8 mouse cellular contexts compared by ENCODE assay signal in genomic region chr8:107292119-107292927, GRCm38 (mm10). TPM values are rescaled to one million over a fixed set of nuclear protein-coding genes. Genes with fewer than 3 reads are reported as not detected.
DNase-seq lines count a peak whose midpoint lies in the region; ATAC-seq and TF ChIP-seq lines count a peak whose summit lies in the region.

No protein-coding gene starts in this region.

- DNase-seq in gastrocnemius, adult 2 months, result no peak
- no peak for DNase-seq in gastrocnemius, postnatal 36 days
- DNase-seq in 416B (ENCODE audit: low read depth), result peak; percentile 28
- no peak for DNase-seq in embryonic facial prominence, embryonic 11.5 days (ENCODE audit: low spot score)
- DNase-seq in right cerebral cortex, postnatal 4 days, result no peak
- no peak for DNase-seq in layer of hippocampus, adult 9-10 months (ENCODE audit: low spot score)

- H3K36me3 ChIP-seq in embryonic facial prominence, embryonic 11.5 days (replicated peaks; ENCODE audit: control insufficient read depth, insufficient read depth, low read depth, low read length), result no peaks in the 10 kb centered on the region
- no peaks in the 10 kb centered on the region for H3K36me3 ChIP-seq in intestine, postnatal 0 days (ENCODE audit: control insufficient read depth, insufficient read depth)
- H3K36me3 ChIP-seq in neural tube, embryonic 13.5 days, result no peaks in the 10 kb centered on the region

- H3K27me3 ChIP-seq in embryonic facial prominence, embryonic 11.5 days (ENCODE audit: control insufficient read depth, insufficient read depth, low read length), result no peaks in the 10 kb centered on the region
- H3K27me3 ChIP-seq in intestine, postnatal 0 days (replicated peaks; ENCODE audit: control insufficient read depth, insufficient read depth, low read length), result no peaks in the 10 kb centered on the region
- H3K27me3 ChIP-seq in neural tube, embryonic 13.5 days, result no peaks in the 10 kb centered on the region

- peak overlapping the region; percentile 37 for H3K9ac ChIP-seq in embryonic facial prominence, embryonic 11.5 days (replicated peaks; ENCODE audit: low read length)
- H3K9ac ChIP-seq in intestine, postnatal 0 days (ENCODE audit: low read depth, low read length), result peak overlapping the region; percentile 99
- peak overlapping the region; percentile 95 for H3K9ac ChIP-seq in neural tube, embryonic 13.5 days

- H3K4me1 ChIP-seq in embryonic facial prominence, embryonic 11.5 days (ENCODE audit: control insufficient read depth, insufficient read depth, low read length), result no peaks in the 10 kb centered on the region
- no peaks in the 10 kb centered on the region for H3K4me1 ChIP-seq in intestine, postnatal 0 days (replicated peaks; ENCODE audit: control insufficient read depth, insufficient read depth, low read length)
- peaks cover 30% of the 10 kb centered on the region for H3K4me1 ChIP-seq in neural tube, embryonic 13.5 days (replicated peaks)

- peak overlapping the region; percentile 41; the same call in 1 of the 2 replicates for H3K4me2 ChIP-seq in embryonic facial prominence, embryonic 11.5 days (ENCODE audit: low read depth, low read length)
- peak overlapping the region; percentile 59 for H3K4me2 ChIP-seq in intestine, postnatal 0 days (replicated peaks; ENCODE audit: low read depth)
- H3K4me2 ChIP-seq in neural tube, embryonic 13.5 days, result peak overlapping the region; percentile 67

- H3K4me3 ChIP-seq in gastrocnemius, adult 2 months, result peak overlapping the region; percentile 85
- H3K4me3 ChIP-seq in embryonic facial prominence, embryonic 11.5 days (ENCODE audit: low read depth, low read length), result peak overlapping the region; percentile 95
- peak overlapping the region; percentile 98 for H3K4me3 ChIP-seq in intestine, postnatal 0 days (ENCODE audit: low read depth, low read length)
- peak overlapping the region; percentile 95 for H3K4me3 ChIP-seq in neural tube, embryonic 13.5 days

- H3K27ac ChIP-seq in gastrocnemius, adult 2 months, result peak overlapping the region; percentile 99
- H3K27ac ChIP-seq in embryonic facial prominence, embryonic 11.5 days (replicated peaks; ENCODE audit: low read depth, low read length), result peak overlapping the region; percentile 85
- H3K27ac ChIP-seq in intestine, postnatal 0 days (ENCODE audit: low read depth, low read length), result peak overlapping the region; percentile 98
- peak overlapping the region; percentile 96 for H3K27ac ChIP-seq in neural tube, embryonic 13.5 days (replicated peaks)

- WGBS in embryonic facial prominence, embryonic 11.5 days, result 58% methylated on average over 18 of the region's 18 CpGs
- WGBS in intestine, postnatal 0 days, result 58% methylated on average over 18 of the region's 18 CpGs
- WGBS in neural tube, embryonic 13.5 days, result 60% methylated on average over 18 of the region's 18 CpGs

- intact Hi-C loops in gastrocnemius, adult 2 months (cut with DNase I), result loop anchor here (2.0 kb wide), 1 partner anchor 86 kb away; no protein-coding TSS in a partner anchor
- intact Hi-C loops in gastrocnemius, postnatal 36 days (cut with DNase I), result loop anchor here (5.0 kb wide), 1 partner anchor 85 kb away; no protein-coding TSS in a partner anchor

- TF ChIP-seq CTCF in gastrocnemius, adult 2 months (IDR thresholded peaks at IDR 0.05), result peak; percentile 14; the same call in 1 of the 2 replicates
- peak; percentile 33 for TF ChIP-seq CTCF in intestine, postnatal 0 days (IDR thresholded peaks at IDR 0.05; ENCODE audit: low read depth)

- no peaks in the 10 kb centered on the region for H3K9me3 ChIP-seq in embryonic facial prominence, embryonic 11.5 days (replicated peaks; ENCODE audit: control insufficient read depth, low read length)
- no peaks in the 10 kb centered on the region for H3K9me3 ChIP-seq in intestine, postnatal 0 days (ENCODE audit: control insufficient read depth)
- no peaks in the 10 kb centered on the region for H3K9me3 ChIP-seq in neural tube, embryonic 13.5 days

- ATAC-seq in embryonic facial prominence, embryonic 11.5 days (replicated peaks; ENCODE audit: insufficient number of reproducible peaks, low FRiP score, low TSS enrichment, low read depth), result no peak; the same call in 1 of the 2 replicates
- ATAC-seq in intestine, postnatal 0 days, result peak; percentile 20; the same call in 1 of the 2 replicates
- ATAC-seq in neural tube, embryonic 13.5 days (ENCODE audit: low read depth), result peak; percentile 32

RNA-seq across cellular contexts. Expression of gene Nfat5, which starts 0.9 kb away (rescaled TPM):
- 10 to 100 TPM; 15.1 to 21.8 TPM for total RNA-seq in gastrocnemius, adult 2 months (2021)
- 10 to 100 TPM; 14.4 to 17.3 TPM for total RNA-seq in gastrocnemius, postnatal 36 days (2021)
- polyA plus RNA-seq in embryonic facial prominence, embryonic 11.5 days (2014; fragmentation: Nextera tagmentation; extraction: Ambion mirVana), result 8.8 and 9.1 TPM in 2 replicates
- polyA plus RNA-seq in intestine, postnatal 0 days (2015; fragmentation: Nextera tagmentation; extraction: Ambion mirVana), result 4.8 and 6.6 TPM in 2 replicates
- polyA plus RNA-seq in neural tube, embryonic 13.5 days (2015; fragmentation: Nextera tagmentation; extraction: Ambion mirVana), result 13.6 and 14.3 TPM in 2 replicates

Comparison
In these comparisons a context has a peak if more than half of its experiments do, and no peak if none do; other contexts are left out.
1. H3K9ac ChIP-seq: peak in every context shown above with its lines; median percentile 99 in intestine, postnatal 0 days; 95 in neural tube, embryonic 13.5 days; 37 in embryonic facial prominence, embryonic 11.5 days.